Mouse (Mus musculus) testis, adult 2 months (tissue): ENCODE measurements around the gene Cyb5d2.

Experiments
- CTCF ChIP-seq: fragments of 200-500 bp; IDR thresholded peaks from 2 replicates; pipeline ENCODE4 v1.5.1; 2012; ENCODE audit warnings: low read depth, mild to moderate bottlenecking, inconsistent platforms, low read length, moderate library complexity; ENCODE audit not compliant: control insufficient read depth, insufficient read depth, insufficient replicate concordance
- POLR2A ChIP-seq: fragments of 200-500 bp; IDR thresholded peaks from 2 replicates; pipeline ENCODE4 v1.6.1; 2012; ENCODE audit warnings: low read depth, mild to moderate bottlenecking, inconsistent platforms, low read length, moderate library complexity; ENCODE audit not compliant: control insufficient read depth

DNA sequence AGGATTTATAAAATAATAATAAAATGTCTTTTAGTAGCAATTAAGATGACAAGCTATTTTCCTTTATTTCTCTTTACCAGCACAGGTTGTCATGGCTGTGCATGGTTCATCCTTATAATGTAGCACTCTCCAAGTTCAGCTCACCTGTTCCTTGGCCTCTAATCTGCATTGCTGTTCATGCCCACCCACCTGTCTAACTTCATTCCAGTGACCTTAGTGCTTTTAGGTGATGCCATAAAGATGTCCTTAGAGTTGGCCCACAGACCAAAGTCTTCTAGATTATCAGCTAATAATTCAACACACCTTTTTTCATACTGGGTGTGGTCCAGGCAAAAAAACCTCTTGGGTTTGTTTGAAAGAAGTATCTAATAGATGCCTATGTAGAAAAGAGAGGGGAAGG is 5.2 kb upstream of the Cyb5d2 start:
- TF ChIP-seq CTCF (no peak), POLR2A (no peak)
